Mouse (Mus musculus) forebrain, embryonic 16.5 days (tissue): ENCODE results near the gene Lsm4. TPM values are rescaled to one million over a fixed set of nuclear protein-coding genes. Genes with fewer than 3 reads are reported as not detected.

Experiments used
- ATAC-seq: fragments of 200-750 bp; cut with Nextera tagmentation; 2 replicates; pipeline ENCODE4 v1.8.0; 2017; ENCODE audit warnings: mild to moderate bottlenecking, moderate library complexity
- H3K27ac ChIP-seq: fragments of 300-500 bp; sonication (generic); 2 replicates; pipeline ENCODE4 v1.5.1; 2014; ENCODE audit warnings: low read length, control low read depth
- H3K27me3 ChIP-seq: fragments of 300-500 bp; sonication (generic); replicated peaks from 2 replicates; pipeline ENCODE4 v1.6.1; 2014; ENCODE audit warnings: low read length; ENCODE audit not compliant: control insufficient read depth, insufficient read depth
- H3K36me3 ChIP-seq: fragments of 300-500 bp; sonication (generic); 2 replicates; pipeline ENCODE4 v1.6.1; 2014; ENCODE audit not compliant: control insufficient read depth, insufficient read depth
- H3K4me1 ChIP-seq: fragments of 300-500 bp; sonication (generic); replicated peaks from 2 replicates; pipeline ENCODE4 v1.6.1; 2014; ENCODE audit warnings: low read length; ENCODE audit not compliant: control insufficient read depth, insufficient read depth
- H3K4me2 ChIP-seq: fragments of 300-500 bp; sonication (generic); 2 replicates; pipeline ENCODE4 v1.6.1; 2014; ENCODE audit warnings: mild to moderate bottlenecking, low read length, control low read depth
- H3K4me3 ChIP-seq: fragments of 300-500 bp; sonication (generic); replicated peaks from 2 replicates; pipeline ENCODE4 v1.5.1; 2014; ENCODE audit warnings: mild to moderate bottlenecking, low read length, control low read depth
- H3K9ac ChIP-seq: fragments of 300-500 bp; sonication (generic); replicated peaks from 2 replicates; pipeline ENCODE4 v1.6.1; 2014; ENCODE audit warnings: low read depth, low read length, control low read depth
- H3K9me3 ChIP-seq: fragments of 300-500 bp; sonication (generic); 2 replicates; pipeline ENCODE4 v1.6.1; 2016; ENCODE audit warnings: low read length; ENCODE audit not compliant: control insufficient read depth
- whole genome bisulfite sequencing: fragments of 180-500 bp; shearing (Covaris S2); extraction: QIAGEN DNeasy Blood & Tissue Kit; methylation state at CpG from one replicate; pipeline ENCODE4 v1.1.7; 2014; 5-methylcytosine and 5-hydroxymethylcytosine counted together
- polyA plus RNA-seq: library from polyadenylated mRNA; unstranded; fragments of >200 nt; fragmentation: Nextera tagmentation; extraction: Ambion mirVana; gene quantifications from 2 replicates; pipeline ENCODE4 v1.2.1, GENCODE M21; 2015

Lsm4 gene
- polyA plus RNA-seq, 1 experiment from 2014 or later, result 168 TPM

DNA sequence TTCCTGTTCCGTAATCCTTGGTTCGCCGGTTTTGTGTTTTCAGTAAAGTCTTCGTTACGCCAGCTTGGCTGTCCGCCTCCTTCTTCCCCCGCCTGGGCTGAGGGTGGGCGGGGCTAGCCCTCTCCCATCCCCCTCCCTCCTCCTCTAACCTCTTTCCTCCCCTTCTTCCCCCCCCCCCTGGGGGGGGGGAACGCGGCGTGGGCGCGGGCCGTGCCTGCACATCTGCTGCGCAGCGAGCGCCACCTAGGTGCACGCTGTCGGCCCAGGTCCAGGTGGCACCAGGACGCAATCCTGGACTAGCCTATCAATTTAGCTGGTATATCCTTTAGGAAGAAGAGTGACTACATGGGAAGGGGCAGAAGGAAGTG lies 27.5 kb downstream of the Lsm4 start:
- H3K27ac ChIP-seq, result peak overlapping the region; percentile 97
- no peaks in the 10 kb centered on the region for H3K9me3 ChIP-seq
- H3K36me3 ChIP-seq, result no peaks in the 10 kb centered on the region
- no peaks in the 10 kb centered on the region for H3K27me3 ChIP-seq
- peak overlapping the region; percentile 93 for H3K9ac ChIP-seq
- peak overlapping the region; percentile 80 for H3K4me2 ChIP-seq
- peaks cover 45% of the 10 kb centered on the region for H3K4me1 ChIP-seq
- under 1% methylated on average over 15 of the region's 20 CpGs for WGBS
- peak overlapping the region; percentile 62 for H3K4me3 ChIP-seq
- peak; percentile 10; the same call in 1 of the 2 replicates for ATAC-seq

DNA sequence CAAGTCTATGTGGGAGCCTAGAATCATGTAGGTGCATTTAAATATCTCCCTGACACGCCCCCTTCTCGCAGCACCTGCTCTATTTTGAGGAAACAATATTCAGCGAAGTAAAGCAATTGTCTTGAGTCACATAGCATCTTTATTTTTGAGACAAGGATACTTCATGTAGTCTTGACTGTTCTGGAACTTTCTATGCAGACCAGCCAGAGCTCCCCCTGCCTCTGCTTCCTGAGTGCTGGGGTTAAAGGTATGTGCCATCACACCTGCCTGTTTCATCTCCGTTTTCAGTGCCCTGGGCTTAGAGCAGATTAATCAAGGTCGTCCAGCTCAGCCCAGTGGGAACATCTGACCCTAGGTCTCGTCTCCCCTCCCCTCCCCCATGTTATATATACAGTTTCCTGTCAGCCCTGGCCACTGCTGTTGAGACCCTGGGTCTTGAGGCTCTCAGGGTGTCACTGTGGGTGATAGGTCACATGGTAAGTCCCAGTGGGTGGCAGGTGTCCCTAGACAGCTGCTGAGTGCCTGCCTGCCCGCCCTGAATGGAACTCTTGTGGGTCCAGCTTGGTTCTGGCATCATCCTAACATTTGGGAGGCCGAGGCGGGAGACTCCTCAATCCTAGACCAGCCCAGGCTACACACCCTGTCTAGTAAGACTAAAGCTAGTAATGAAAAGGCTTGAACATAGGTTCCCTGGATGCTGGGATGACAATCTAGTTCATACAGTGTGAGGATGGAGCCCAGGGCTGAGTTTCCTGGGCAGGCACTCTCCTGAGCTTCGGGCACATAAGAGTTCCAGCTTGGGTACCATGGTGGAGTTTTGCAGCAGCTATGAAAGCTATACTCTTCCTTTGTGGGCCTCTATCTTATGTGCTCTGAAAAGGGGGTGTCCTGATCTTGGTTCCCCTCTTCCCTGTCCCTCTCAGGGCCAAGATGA lies 28.3 kb downstream of the Lsm4 start:
- Histone ChIP-seq H3K4me3 (peak overlapping the region; percentile 62), H3K4me2 (peak overlapping the region; percentile 80), H3K27me3 (no peaks in the 10 kb centered on the region), H3K4me1 (peaks cover 40% of the 10 kb centered on the region), H3K9ac (peak overlapping the region; percentile 93), H3K36me3 (no peaks in the 10 kb centered on the region), H3K27ac (peak overlapping the region; percentile 97), H3K9me3 (no peaks in the 10 kb centered on the region)
- no peak for ATAC-seq
- 59% methylated on average over 10 of the region's 10 CpGs for WGBS

DNA sequence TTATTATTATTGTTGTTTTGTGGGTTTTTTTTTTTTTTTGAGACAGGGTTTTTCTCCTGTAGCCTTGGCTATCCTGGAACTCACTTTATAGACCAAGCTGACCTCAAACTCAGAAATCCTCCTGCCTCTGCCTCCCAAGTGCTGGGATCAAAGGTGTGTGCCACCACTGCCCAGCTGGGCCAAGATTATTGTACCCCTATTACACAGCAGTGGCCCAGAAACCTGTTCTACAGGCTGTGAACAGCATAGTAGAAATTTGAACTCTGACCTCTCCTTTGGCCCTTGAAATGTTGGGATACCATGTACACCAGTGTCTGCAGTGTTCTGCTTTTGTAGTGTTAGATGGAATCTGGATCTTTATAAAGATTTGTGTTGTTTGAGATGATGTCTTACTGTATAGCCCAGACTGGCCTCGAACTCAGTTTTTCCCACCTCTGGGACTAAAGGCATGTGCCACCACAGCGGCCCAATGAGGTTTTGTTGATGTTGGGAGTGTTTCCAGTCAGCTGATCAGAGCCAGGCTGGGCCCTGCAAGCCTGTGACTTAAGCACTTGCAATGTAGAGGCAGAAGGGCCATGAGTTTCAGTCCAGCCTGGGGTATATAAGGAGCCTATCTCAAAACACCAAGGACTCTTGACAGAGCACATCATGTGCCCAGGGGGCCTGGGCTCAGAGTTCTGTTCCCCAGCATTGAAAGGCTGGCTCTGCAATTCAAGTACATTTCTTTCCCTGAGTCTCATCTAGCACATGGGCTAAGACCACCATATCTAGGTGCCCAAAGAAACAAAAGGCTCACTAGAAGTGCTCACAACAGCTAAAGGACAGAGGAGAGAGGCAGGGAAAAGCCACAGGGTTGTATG lies 29.2 kb downstream of the Lsm4 start:
- H3K27ac ChIP-seq, result no peak overlapping the region
- no peaks in the 10 kb centered on the region for H3K9me3 ChIP-seq
- peaks cover 31% of the 10 kb centered on the region for H3K4me1 ChIP-seq
- WGBS, result 82% methylated on average over 2 of the region's 2 CpGs
- H3K27me3 ChIP-seq, result no peaks in the 10 kb centered on the region
- no peaks in the 10 kb centered on the region for H3K36me3 ChIP-seq
- no peak overlapping the region; the same call in 1 of the 2 replicates for H3K4me3 ChIP-seq
- H3K4me2 ChIP-seq, result peak overlapping the region; percentile 80
- no peak overlapping the region; the same call in 1 of the 2 replicates for H3K9ac ChIP-seq
- ATAC-seq, result no peak

DNA sequence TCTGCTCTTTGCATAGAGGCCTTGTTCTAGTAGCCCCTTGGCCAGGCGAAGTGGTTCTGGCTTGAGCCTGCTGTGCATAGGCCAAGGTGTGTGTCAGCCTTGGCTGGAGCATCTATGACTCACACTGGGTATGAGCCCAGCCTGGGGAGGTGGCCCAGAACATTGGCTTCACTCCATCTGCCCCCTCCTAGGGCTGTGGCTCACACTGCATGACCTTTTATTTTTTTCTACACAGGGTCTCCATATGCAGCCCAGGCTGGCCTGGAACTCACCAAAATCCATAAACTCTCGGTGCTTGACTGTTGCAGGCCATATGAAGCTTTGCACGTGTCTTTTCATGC lies 29.8 kb downstream of the Lsm4 start:
- Histone ChIP-seq H3K4me3 (no peak overlapping the region), H3K9me3 (no peaks in the 10 kb centered on the region), H3K27ac (no peak overlapping the region), H3K27me3 (no peaks in the 10 kb centered on the region), H3K36me3 (no peaks in the 10 kb centered on the region), H3K4me1 (peaks cover 27% of the 10 kb centered on the region), H3K4me2 (peak overlapping the region; percentile 80), H3K9ac (no peak overlapping the region)
- ATAC-seq, result no peak
- 80% methylated on average over 3 of the region's 3 CpGs for WGBS

DNA sequence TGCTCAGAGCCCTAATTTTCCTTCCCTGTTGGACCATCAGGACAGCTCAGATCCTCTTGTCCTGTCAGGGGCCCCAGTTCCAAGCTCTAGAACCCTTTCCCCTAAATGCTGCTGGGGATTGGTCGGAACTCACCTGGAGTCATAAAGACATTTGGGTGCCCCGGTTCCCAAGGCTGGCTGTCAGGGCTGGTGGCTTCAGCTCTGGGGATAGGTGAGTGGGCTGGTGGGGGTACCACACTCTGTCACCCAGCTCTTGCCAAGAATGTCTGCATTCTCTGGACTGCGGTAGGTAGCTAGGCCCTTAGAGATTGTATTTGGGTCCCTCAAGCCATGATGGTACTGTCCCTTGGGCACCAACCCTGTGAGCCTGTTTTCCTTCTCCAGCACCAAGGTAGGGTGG lies 30.2 kb downstream of the Lsm4 start, which contains the start of gene Iqcn:
TSS of gene Iqcn (plus strand) at position 171 of the 400 bp plus-strand sequence.
- Histone ChIP-seq H3K4me1 (peaks cover 22% of the 10 kb centered on the region), H3K4me3 (no peak within 1 kb of the TSS), H3K27me3 (no peaks in the 10 kb centered on the region), H3K4me2 (peak within 1 kb of the TSS; percentile 80), H3K27ac (no peak within 1 kb of the TSS), H3K9me3 (no peaks in the 10 kb centered on the region), H3K36me3 (no peaks in the 10 kb centered on the region), H3K9ac (no peak within 1 kb of the TSS; the same call in 1 of the 2 replicates)
- ATAC-seq, result no peak
- WGBS, result 96% methylated on average over 3 of the region's 3 CpGs

DNA sequence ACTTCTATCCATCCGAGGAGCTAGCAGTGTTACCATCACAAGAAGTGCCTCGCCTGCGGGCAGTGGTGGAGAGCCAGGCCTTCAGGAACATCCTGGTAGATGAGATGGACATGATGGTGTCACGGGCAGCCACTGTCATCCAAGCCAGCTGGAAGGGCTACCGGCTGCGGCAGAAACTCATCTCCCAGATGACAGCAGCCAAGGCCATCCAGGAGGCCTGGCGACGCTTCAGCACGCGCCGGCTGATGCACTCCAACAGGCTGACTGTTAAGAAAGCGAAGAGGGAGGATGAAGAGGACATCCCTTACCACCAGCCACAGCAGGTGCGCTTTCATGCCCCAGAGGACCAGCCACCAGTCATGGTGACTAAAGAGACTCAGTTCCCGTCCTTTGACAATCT lies 35.2 kb downstream of the Lsm4 start:
- ATAC-seq, result no peak
- no peaks in the 10 kb centered on the region for H3K9me3 ChIP-seq
- H3K4me3 ChIP-seq, result no peak overlapping the region
- no peaks in the 10 kb centered on the region for H3K36me3 ChIP-seq
- no peak overlapping the region for H3K27ac ChIP-seq
- no peaks in the 10 kb centered on the region; the same call in 1 of the 2 replicates for H3K4me1 ChIP-seq
- H3K27me3 ChIP-seq, result no peaks in the 10 kb centered on the region
- WGBS, result 93% methylated on average over 14 of the region's 14 CpGs
- no peak overlapping the region for H3K4me2 ChIP-seq
- H3K9ac ChIP-seq, result no peak overlapping the region

DNA sequence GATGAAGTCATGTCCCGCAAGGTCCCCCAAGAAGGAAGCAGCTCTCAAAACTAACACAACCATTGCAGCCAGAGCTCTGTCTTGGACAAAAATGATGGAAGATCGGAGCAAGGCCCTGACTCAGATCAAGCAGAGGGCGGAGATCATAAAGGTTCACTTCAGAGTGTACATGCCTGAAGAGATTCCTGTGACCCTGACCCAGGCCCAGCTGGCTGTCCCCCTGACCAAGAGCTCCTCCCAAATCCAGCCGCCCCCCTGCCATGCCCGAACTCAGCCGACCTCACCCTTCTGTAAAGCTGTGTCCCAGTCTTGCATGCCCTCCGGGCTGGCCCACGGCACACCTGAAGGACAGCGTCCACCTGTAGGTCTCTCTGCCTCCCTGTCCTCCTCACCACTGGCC lies 36.7 kb downstream of the Lsm4 start:
- WGBS, result 93% methylated on average over 9 of the region's 9 CpGs
- Histone ChIP-seq H3K27me3 (no peaks in the 10 kb centered on the region), H3K9me3 (no peaks in the 10 kb centered on the region), H3K4me1 (no peaks in the 10 kb centered on the region), H3K4me3 (no peak overlapping the region), H3K4me2 (no peak overlapping the region), H3K9ac (no peak overlapping the region), H3K27ac (no peak overlapping the region), H3K36me3 (no peaks in the 10 kb centered on the region)
- ATAC-seq, result no peak

DNA sequence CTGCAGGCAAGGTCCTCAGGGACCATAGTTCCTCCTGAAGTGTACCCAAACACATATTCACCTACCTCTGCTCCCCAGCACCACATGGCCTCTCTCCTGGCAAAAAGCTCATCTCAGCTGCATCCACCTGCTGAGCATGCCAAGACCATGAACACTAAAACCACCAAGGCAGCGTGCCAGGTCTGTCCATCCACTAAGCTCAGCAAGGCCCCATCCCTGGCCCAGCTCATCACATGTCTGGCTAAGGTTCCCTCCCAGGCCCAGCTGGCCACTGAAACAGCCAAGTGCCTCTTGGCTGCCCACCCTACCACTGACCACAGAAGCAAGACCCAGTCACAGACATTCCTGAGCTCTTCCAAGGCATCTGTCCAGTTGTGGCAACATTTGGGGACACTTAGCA lies 37.2 kb downstream of the Lsm4 start:
- no peaks in the 10 kb centered on the region for H3K4me1 ChIP-seq
- no peaks in the 10 kb centered on the region for H3K27me3 ChIP-seq
- H3K4me3 ChIP-seq, result no peak overlapping the region
- H3K4me2 ChIP-seq, result no peak overlapping the region
- no peak for ATAC-seq
- 80% methylated on average over 1 of the region's 1 CpGs for WGBS
- H3K36me3 ChIP-seq, result no peaks in the 10 kb centered on the region
- H3K9ac ChIP-seq, result no peak overlapping the region
- H3K9me3 ChIP-seq, result no peaks in the 10 kb centered on the region
- no peak overlapping the region for H3K27ac ChIP-seq

DNA sequence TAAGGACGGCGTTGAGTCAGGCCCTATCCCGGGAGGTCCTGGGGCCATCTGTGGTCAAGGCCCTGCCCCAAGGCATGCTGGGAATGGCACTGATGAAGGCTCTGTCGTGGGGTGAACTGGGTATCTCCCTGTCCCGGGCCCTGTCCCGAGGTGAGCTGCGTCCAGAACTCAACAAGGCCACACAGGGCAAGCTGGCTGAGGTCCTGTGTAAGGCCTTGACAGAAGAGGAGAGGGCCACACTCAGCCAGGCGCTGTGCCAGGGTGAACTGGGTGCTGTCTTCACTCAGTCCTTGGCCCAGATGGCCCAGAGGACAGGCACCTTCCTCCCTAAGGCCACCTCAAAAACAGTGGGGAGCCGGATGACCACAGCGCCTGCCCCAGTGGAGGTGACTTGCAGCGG lies 38.0 kb downstream of the Lsm4 start:
- Histone ChIP-seq H3K4me2 (no peak overlapping the region), H3K4me3 (no peak overlapping the region), H3K27me3 (no peaks in the 10 kb centered on the region), H3K4me1 (no peaks in the 10 kb centered on the region), H3K9me3 (no peaks in the 10 kb centered on the region), H3K9ac (no peak overlapping the region), H3K27ac (no peak overlapping the region), H3K36me3 (no peaks in the 10 kb centered on the region)
- WGBS, result 89% methylated on average over 11 of the region's 11 CpGs
- ATAC-seq, result no peak
